Mouse (Mus musculus) thymus, postnatal 4 days (tissue): ENCODE measurements at regions not wholly inside any gene's neighbourhood (a gene's known extent, or its start where the extent isn't known, plus 50 kb on each side); places are given as distances from the start of the nearest gene placed in this dataset.

Experiments used
- DNase-seq: peaks from one replicate; pipeline ENCODE4 v3.0.0; 2021

- DNase-seq = peak; percentile 85
Measured at GRCm38 (mm10) chr10:81996742-81997536, 51.0 kb upstream of the Zfp873 start.
